Mouse (Mus musculus) olfactory bulb, adult 2 months (tissue): Measurements from ENCODE around the gene Tex33.

Experiments
- CTCF ChIP-seq: fragments of 200-500 bp; IDR thresholded peaks from 2 replicates; pipeline ENCODE4 v1.5.1; 2012; ENCODE audit warnings: low read depth, mild to moderate bottlenecking, low read length, moderate library complexity; ENCODE audit not compliant: insufficient read depth
- POLR2A ChIP-seq: fragments of 200-500 bp; IDR thresholded peaks from 2 replicates; pipeline ENCODE4 v1.6.1; 2012; ENCODE audit warnings: mild to moderate bottlenecking, low read depth, low read length, moderate library complexity; ENCODE audit not compliant: insufficient read depth

DNA sequence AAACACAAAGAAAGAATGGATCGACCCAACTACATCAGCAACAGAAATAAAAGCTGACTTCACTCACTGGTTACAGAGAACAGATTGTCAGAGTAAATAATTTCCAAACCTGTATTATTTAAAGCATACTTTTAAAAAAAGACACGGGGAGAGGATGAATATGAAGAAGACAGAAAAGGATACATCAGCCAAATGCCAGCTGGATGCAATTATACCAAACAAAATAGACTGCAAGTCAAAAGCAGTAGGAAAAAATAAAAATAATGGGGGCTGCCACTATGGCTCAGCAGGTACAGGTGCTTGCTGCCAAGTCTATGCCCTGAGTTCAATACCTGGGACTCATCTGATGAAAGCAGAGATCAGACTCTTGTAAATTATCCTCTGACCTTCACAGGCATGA lies 15.5 kb downstream of the Tex33 start:
- TF ChIP-seq CTCF (no peak), POLR2A (no peak)
